Mouse (Mus musculus) thymus, adult 2 months (tissue): ENCODE measurements around the gene Pfas.

Experiments
- CTCF ChIP-seq: fragments of 200-500 bp; IDR thresholded peaks from 2 replicates; pipeline ENCODE4 v1.5.1; 2012; ENCODE audit warnings: mild to moderate bottlenecking, control low read depth, low read length, moderate library complexity, borderline replicate concordance; ENCODE audit not compliant: control insufficient read depth, poor library complexity, insufficient read depth; ENCODE audit errors: extremely low read depth
- POLR2A ChIP-seq: fragments of 200-500 bp; IDR thresholded peaks from 2 replicates; pipeline ENCODE4 v1.6.1; 2012; ENCODE audit warnings: mild to moderate bottlenecking, low read length, control low read depth, moderate library complexity; ENCODE audit not compliant: control insufficient read depth, poor library complexity, insufficient read depth; ENCODE audit errors: extremely low read depth

GRCm38 (mm10) chr11:68975085-68975484 is 33.2 kb downstream of the Pfas start, which contains the start of gene Rangrf:
- TF ChIP-seq POLR2A (no peak), CTCF (no peak)
